9 mouse cellular contexts compared by ENCODE assay signal in the genomic region with DNA sequence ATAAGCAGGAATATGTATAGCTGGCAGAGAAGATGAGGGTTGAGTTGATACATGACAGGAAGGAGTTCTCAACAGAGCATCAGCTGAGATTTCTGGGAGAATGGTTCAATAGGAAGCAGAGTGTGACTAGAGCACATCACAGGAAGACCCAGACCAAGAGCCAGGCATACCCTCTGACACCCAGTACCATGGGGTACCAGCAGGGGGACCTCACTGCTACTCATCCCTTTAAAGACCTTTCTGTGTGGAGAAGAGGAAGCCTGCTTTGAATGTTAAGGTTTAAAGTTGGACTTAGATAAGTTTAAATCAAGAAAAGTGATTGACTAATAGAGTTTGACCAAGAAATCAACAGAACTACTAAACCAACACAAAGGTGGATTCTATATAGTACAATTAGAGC.
DNase-seq lines count a peak whose midpoint lies in the region; ATAC-seq and TF ChIP-seq lines count a peak whose summit lies in the region.
"Had no signal": no experiment of that assay in that cellular context is flagged by ENCODE, and none has a peak within 500 bp of the region (broad histone marks: within the 10 kb centered on the region; RNA-seq: fewer than 3 reads in every experiment).

No protein-coding gene starts in this region.

- H3K4me1 ChIP-seq in stomach, postnatal 0 days (replicated peaks; ENCODE audit: control insufficient read depth, insufficient read depth): no peaks in the 10 kb centered on the region
- no peaks in the 10 kb centered on the region for H3K4me1 ChIP-seq in midbrain, embryonic 16.5 days (ENCODE audit: control insufficient read depth, insufficient read depth, low read length)
- no peaks in the 10 kb centered on the region; the same call in 1 of the 2 replicates for H3K4me1 ChIP-seq in forebrain, embryonic 10.5 days
- H3K4me1 ChIP-seq: stomach, embryonic 15.5 days had no signal

- no peak overlapping the region for H3K4me2 ChIP-seq in stomach, postnatal 0 days (replicated peaks; ENCODE audit: low read depth)
- H3K4me2 ChIP-seq in midbrain, embryonic 16.5 days (ENCODE audit: low read length): no peak overlapping the region
- H3K4me2 ChIP-seq: stomach, embryonic 15.5 days had no signal

- POLR2A ChIA-PET in Patski (lab: Charles Lee): no interaction called here

- H3K27me3 ChIP-seq in Patski: no peaks in the 10 kb centered on the region
- no peaks in the 10 kb centered on the region for H3K27me3 ChIP-seq in stomach, postnatal 0 days (ENCODE audit: control insufficient read depth, insufficient read depth, low read length)
- H3K27me3 ChIP-seq in midbrain, embryonic 16.5 days (ENCODE audit: control insufficient read depth, insufficient read depth, low read depth, low read length): no peaks in the 10 kb centered on the region
- H3K27me3 ChIP-seq in forebrain, embryonic 10.5 days (ENCODE audit: poor library complexity, severe bottlenecking): no peaks in the 10 kb centered on the region
- H3K27me3 ChIP-seq: stomach, embryonic 15.5 days had no signal

- TF ChIP-seq EP300 in stomach, postnatal 0 days (optimal IDR thresholded peaks at IDR 0.05): no peak

- H3K9ac ChIP-seq in stomach, postnatal 0 days (ENCODE audit: low read length): no peak overlapping the region
- H3K9ac ChIP-seq in midbrain, embryonic 16.5 days (ENCODE audit: low read depth, low read length): no peak overlapping the region
- H3K9ac ChIP-seq: stomach, embryonic 15.5 days had no signal

- H3K9me3 ChIP-seq in stomach, postnatal 0 days (ENCODE audit: control insufficient read depth, low read length): no peaks in the 10 kb centered on the region
- H3K9me3 ChIP-seq in midbrain, embryonic 16.5 days (replicated peaks; ENCODE audit: control insufficient read depth, low read length, poor library complexity, severe bottlenecking): no peaks in the 10 kb centered on the region
- H3K9me3 ChIP-seq in forebrain, embryonic 10.5 days: peaks cover 3% of the 10 kb centered on the region; the same call in 1 of the 2 replicates
- H3K9me3 ChIP-seq: stomach, embryonic 15.5 days had no signal

- DNase-seq in layer of hippocampus, adult 9-11 months: peak; percentile 14
- no peak for DNase-seq in layer of hippocampus, adult 9-10 months (ENCODE audit: low spot score)
- no peak for DNase-seq in Patski (ENCODE audit: low read depth, low spot score)
- no peak for DNase-seq in stomach, postnatal 0 days (ENCODE audit: low spot score)
- no peak for DNase-seq in forebrain, embryonic 10.5 days (ENCODE audit: extremely low spot score, low spot score)
- DNase-seq: gastrocnemius, postnatal 25 days had no signal

- CTCF ChIA-PET in Patski (lab: Charles Lee): no interaction called here

- ATAC-seq in Patski: no peak
- peak; percentile 97 for ATAC-seq in common myeloid progenitor, adult 5-6 weeks (replicated peaks; ENCODE audit: low read depth, poor library complexity, severe bottlenecking)
- ATAC-seq in stomach, postnatal 0 days (ENCODE audit: low FRiP score, low TSS enrichment): no peak
- ATAC-seq in midbrain, embryonic 16.5 days: no peak

- in situ Hi-C loops in Patski (cut with MboI; ENCODE audit: low pct_unique_long_range_greater_than_20kb): no loop called here

- H3K27ac ChIP-seq in stomach, postnatal 0 days (replicated peaks): no peak overlapping the region
- no peak overlapping the region for H3K27ac ChIP-seq in midbrain, embryonic 16.5 days (ENCODE audit: low read length)
- no peak overlapping the region for H3K27ac ChIP-seq in forebrain, embryonic 10.5 days
- H3K27ac ChIP-seq: stomach, embryonic 15.5 days had no signal

- no peak overlapping the region for H3K4me3 ChIP-seq in stomach, postnatal 0 days (ENCODE audit: low read depth, low read length)
- no peak overlapping the region for H3K4me3 ChIP-seq in midbrain, embryonic 16.5 days (ENCODE audit: low read depth, low read length)
- no peak overlapping the region for H3K4me3 ChIP-seq in forebrain, embryonic 10.5 days
- H3K4me3 ChIP-seq: stomach, embryonic 15.5 days had no signal

- no peaks in the 10 kb centered on the region for H3K36me3 ChIP-seq in stomach, postnatal 0 days (ENCODE audit: control insufficient read depth, insufficient read depth, low read length)
- H3K36me3 ChIP-seq in midbrain, embryonic 16.5 days (ENCODE audit: control insufficient read depth, insufficient read depth, low read length): no peaks in the 10 kb centered on the region
- no peaks in the 10 kb centered on the region for H3K36me3 ChIP-seq in forebrain, embryonic 10.5 days (replicated peaks)
- H3K36me3 ChIP-seq: stomach, embryonic 15.5 days had no signal

- peak; percentile 33 for TF ChIP-seq CTCF in Patski (IDR thresholded peaks at IDR 0.05)
- TF ChIP-seq CTCF in stomach, postnatal 0 days (IDR thresholded peaks at IDR 0.05; ENCODE audit: low read depth): peak; percentile 58
